Mouse (Mus musculus) cortical plate, adult 2 months (tissue): ENCODE data around the gene Nectin2. TPM values are rescaled to one million over a fixed set of nuclear protein-coding genes. Genes with fewer than 3 reads are reported as not detected.
"Not testable (repeated sequence)": the region's sequence is repeated elsewhere in the genome, so short reads cannot be mapped to it uniquely, and the experiment has no call there.

ENCODE experiments used
- H3K27ac ChIP-seq: fragments of 200-500 bp; 2 replicates; pipeline ENCODE4 v1.5.1; 2012; ENCODE audit warnings: low read length, control low read depth, inconsistent platforms; ENCODE audit not compliant: insufficient read depth
- H3K4me1 ChIP-seq: fragments of 200-500 bp; 2 replicates; pipeline ENCODE4 v1.6.1; 2011; ENCODE audit warnings: low read length; ENCODE audit not compliant: control insufficient read depth, insufficient read depth
- H3K4me3 ChIP-seq: fragments of 200-500 bp; 2 replicates; pipeline ENCODE4 v1.5.1; 2011; ENCODE audit warnings: mild to moderate bottlenecking, low read length, control low read depth; ENCODE audit not compliant: insufficient read depth
- CTCF ChIP-seq: fragments of 200-500 bp; IDR thresholded peaks from 2 replicates; pipeline ENCODE4 v1.5.1; 2011; ENCODE audit warnings: mild to moderate bottlenecking, control low read depth, low read length; ENCODE audit not compliant: insufficient read depth; ENCODE audit errors: extremely low read depth
- POLR2A ChIP-seq: fragments of 200-500 bp; IDR thresholded peaks from 2 replicates; pipeline ENCODE4 v1.6.1; 2011; ENCODE audit warnings: mild to moderate bottlenecking, low read length, control low read depth; ENCODE audit not compliant: insufficient read depth; ENCODE audit errors: extremely low read depth
- polyA plus RNA-seq: library from polyadenylated mRNA; depleted of rRNA; stranded (reverse); fragments of >200 nt; gene quantifications from 2 replicates; pipeline ENCODE4 v1.2.3, GENCODE M21; 2012

Gene Nectin2
- polyA plus RNA-seq, 1 experiment, result 6.9 TPM

DNA sequence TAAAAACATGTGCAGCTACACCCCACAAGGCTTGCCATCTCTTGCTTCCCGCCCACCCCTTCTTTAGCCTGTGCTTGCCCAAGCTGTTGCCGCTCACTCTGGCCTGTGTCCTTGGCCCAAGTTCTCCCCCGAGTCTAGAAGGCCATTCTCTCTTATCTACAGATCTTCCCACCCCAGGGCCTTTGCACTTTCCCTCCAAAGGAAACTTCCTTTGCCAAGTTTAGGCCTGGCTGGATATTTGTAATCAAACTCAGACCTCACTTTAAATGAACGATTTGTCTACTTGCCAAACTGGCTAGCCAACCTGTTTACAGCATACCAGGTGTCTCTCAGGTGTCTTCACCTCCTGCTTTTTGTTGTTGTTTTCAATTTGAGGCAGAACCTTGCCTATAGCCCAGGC lies 59.4 kb downstream of the Nectin2 start:
- TF ChIP-seq CTCF (no peak), POLR2A (no peak)
- H3K4me1 ChIP-seq, result no peaks in the 10 kb centered on the region
- no peak overlapping the region for H3K27ac ChIP-seq
- H3K4me3 ChIP-seq, result no peak overlapping the region

- H3K27ac ChIP-seq, result no peak overlapping the region
- H3K4me3 ChIP-seq, result no peak overlapping the region
- H3K4me1 ChIP-seq, result no peaks in the 10 kb centered on the region
- TF ChIP-seq POLR2A (no peak), CTCF (no peak)
Observed at GRCm38 (mm10) chr7:19688611-19689010, 61.7 kb downstream of the Nectin2 start.

DNA sequence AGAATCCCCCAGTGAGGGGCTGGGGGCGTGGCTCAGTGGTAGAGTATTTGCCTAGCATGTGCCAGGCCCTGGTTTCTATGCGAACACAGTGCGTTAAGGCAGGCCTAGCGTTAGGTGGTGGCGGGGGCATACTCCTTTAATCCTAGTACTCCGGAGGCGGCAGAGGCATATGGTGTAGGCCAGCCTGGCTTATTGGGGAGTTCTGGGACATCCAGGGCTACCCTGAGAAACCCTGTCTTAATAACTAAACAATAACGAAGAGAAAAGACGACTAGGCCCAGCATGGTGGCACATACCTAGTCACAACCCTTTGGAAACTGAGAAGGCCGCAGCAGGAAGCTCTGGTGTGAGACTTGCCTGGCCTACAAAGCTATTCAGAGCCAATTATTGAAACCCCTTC lies 62.2 kb downstream of the Nectin2 start:
- Histone ChIP-seq H3K27ac (no peak overlapping the region), H3K4me3 (no peak overlapping the region), H3K4me1 (no peaks in the 10 kb centered on the region)
- no peak for TF ChIP-seq POLR2A
- no peak for TF ChIP-seq CTCF

DNA sequence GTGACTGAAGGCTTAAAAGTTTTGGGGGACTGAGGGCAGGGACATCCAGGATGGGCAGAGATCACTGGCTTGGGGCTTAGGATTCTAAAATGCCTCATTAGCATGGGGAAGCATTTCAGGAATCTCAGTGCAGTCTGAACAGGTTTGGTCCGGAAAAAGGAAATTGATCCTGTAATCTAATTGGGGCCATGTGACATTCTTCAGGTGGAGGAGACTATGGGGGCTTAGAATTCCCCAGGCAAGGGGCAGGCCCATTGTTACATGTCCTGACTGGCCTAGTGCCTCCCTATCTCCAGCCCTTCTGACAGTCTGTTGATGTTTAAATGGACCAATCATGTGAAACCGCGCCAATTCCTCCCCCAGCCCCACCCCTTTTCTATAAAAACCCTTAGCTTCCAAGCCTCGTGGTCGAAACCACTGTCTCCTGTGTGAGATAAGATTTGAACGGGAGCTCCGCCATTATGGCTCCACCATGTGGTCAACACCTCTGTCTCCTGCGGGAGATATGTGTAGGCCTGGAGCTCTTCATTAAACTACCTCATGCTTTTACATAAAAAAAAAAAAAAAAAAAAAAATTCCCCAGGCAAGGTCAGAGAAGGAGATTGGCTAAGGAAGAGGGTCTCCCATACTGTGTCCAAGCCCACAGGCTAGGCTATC lies 63.2 kb downstream of the Nectin2 start:
- not testable (repeated sequence) for H3K4me3 ChIP-seq, H3K4me1 ChIP-seq, H3K27ac ChIP-seq

DNA sequence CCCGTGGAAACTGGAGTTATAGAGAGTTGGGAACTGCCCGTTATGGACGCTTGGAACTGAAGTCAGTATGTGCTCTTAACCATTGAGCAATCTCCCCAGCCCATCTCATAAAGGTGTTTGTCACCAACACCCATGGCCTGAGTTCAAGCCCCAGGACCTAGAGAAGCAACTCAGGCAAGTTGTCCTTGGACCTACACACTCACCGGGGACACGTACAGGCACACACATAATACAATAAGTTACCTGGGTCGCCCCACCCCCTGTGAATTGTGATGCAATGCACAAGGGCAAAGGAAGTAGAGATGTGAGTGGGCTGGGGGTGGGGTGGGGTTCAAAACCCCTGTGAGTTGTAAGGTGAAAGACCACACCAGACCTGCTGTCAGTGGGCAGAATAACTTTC lies 63.8 kb downstream of the Nectin2 start:
- no peak overlapping the region for H3K4me3 ChIP-seq
- no peak for TF ChIP-seq POLR2A
- TF ChIP-seq CTCF, result no peak
- no peak overlapping the region for H3K27ac ChIP-seq
- no peaks in the 10 kb centered on the region for H3K4me1 ChIP-seq

GRCm38 (mm10) chr7:19685374-19685773 lies 64.9 kb downstream of the Nectin2 start:
- no peak overlapping the region for H3K27ac ChIP-seq
- H3K4me3 ChIP-seq, result no peak overlapping the region
- TF ChIP-seq CTCF, result no peak
- TF ChIP-seq POLR2A, result no peak

DNA sequence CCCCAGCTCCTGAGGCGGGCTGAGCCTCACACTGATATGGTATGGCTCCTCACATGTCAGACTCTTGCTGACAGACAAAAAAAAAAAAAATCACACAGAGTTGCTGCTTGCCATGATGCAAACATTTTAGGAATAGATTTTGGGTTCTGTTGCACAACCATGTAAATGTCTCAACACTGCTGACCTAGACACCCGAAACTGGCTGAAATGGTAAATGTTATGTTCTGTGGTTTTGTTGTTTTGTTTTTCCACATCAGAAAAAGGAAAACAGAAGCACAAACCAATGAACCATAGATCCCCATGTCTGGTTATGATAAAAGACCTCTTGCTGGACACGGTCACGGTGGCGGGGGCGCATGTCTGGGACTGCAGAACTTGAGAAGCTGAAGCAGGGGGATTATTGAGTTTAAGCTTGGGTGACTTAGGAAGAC lies 66.5 kb downstream of the Nectin2 start:
- Histone ChIP-seq H3K4me1 (no peaks in the 10 kb centered on the region), H3K4me3 (no peak overlapping the region), H3K27ac (no peak overlapping the region)
- TF ChIP-seq POLR2A (no peak), CTCF (no peak)

More at GRCm38 (mm10) chr7:19685374-19685773, 64.9 kb downstream of the Nectin2 start:
- H3K4me1 ChIP-seq, result no peaks in the 10 kb centered on the region

DNA sequence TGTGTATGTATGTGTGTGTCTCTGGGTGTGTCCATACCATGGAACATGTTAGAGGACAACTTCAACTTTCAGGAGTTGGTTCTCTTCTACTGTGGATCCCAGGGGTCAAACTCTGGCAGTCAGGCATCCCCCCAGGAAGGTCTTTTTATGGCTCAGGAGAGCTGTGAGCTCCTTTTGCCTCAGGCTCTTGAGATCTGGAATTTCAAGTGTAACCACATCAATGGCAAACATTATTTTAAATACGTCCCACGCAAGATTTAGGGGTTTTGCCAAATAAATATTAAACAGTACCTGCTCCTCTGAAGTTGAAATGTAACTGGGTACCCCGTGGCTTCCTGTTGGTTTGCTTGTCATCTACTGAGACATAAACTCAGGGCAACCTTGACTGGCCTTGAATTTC lies 67.3 kb downstream of the Nectin2 start:
- no peak overlapping the region for H3K27ac ChIP-seq
- no peaks in the 10 kb centered on the region for H3K4me1 ChIP-seq
- TF ChIP-seq CTCF (no peak), POLR2A (no peak)
- H3K4me3 ChIP-seq, result no peak overlapping the region

DNA sequence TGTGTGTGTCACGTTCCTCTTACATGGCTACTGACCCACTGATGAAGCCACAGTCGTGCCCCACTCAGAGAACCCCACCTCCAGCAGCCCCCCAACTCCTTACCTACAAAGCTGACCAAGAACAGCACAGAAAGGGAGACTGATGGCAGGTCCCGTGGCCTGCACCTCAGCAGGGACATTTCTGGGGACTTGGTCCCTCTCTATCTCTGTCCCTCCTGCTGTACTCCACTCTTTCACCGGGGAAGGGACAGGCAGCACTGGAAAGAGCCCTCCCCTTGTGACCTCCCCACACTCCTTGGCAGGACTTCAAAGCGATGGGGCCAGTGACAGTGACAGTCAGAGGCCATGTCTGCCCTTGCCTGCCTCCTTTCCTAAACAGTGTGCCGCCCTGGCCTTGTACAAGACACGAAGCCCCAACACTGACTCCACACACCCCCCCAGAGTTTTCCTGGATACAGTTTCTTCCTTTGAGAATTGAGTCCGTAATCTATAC lies 69.0 kb downstream of the Nectin2 start, which contains the start of the genes Gm44805 and Apoc4:
Gene Gm44805 (minus strand): TSS at position 222 of the 493 bp plus-strand sequence.
Gene Apoc4 (minus strand): TSS at position 278 of the 493 bp plus-strand sequence.
- Histone ChIP-seq H3K27ac (no peak within 1 kb of the TSS), H3K4me3 (no peak within 1 kb of the TSS), H3K4me1 (no peaks in the 10 kb centered on the region)
- no peak for TF ChIP-seq CTCF
- TF ChIP-seq POLR2A, result no peak

DNA sequence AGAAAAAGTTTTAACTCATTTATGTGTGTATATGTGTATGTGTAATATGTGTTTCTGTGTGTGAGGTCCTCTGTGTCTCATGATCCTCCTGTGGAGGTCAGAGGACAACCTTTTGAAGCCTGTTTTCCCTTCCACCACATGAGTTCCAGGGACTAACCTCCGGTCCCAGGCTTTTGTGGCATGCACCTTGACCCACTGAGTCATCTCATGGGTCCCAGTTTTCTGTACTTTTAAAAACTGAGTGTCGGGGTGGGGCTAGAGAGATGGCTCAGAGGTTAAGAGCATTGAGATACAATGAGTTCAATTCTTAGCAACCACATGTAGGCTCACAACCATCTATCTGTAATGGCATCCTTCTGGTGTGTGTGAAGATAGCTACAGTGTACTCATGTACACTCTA lies 69.6 kb downstream of the Nectin2 start:
- no peak for TF ChIP-seq CTCF
- TF ChIP-seq POLR2A, result no peak
- no peak overlapping the region for H3K27ac ChIP-seq
- no peak overlapping the region for H3K4me3 ChIP-seq
- no peaks in the 10 kb centered on the region for H3K4me1 ChIP-seq

GRCm38 (mm10) chr7:19678901-19679300 lies 71.4 kb downstream of the Nectin2 start:
- Histone ChIP-seq H3K27ac (no peak overlapping the region), H3K4me3 (no peak overlapping the region), H3K4me1 (no peaks in the 10 kb centered on the region)
- TF ChIP-seq CTCF, result no peak
- no peak for TF ChIP-seq POLR2A
